Mouse (Mus musculus) splenic B cell, adult 2 months (primary cell): Measurements from ENCODE around the gene Rbmxl1.
A peak's percentile ranks its signal among the peaks of the same experiment; 100 is the strongest.
"Not testable (repeated sequence)": the region's sequence is repeated elsewhere in the genome, so short reads cannot be mapped to it uniquely, and the experiment has no call there.

Experiments used
- DNase-seq: peaks from one replicate; pipeline ENCODE4 v3.0.0-alpha.2; 2011; ENCODE audit warnings: low read depth, low spot score
- H3K27me3 ChIP-seq: 2 replicates; pipeline ENCODE4 v1.6.1; 2012; ENCODE audit warnings: mild to moderate bottlenecking, low read length, moderate library complexity, mixed read lengths; ENCODE audit not compliant: control insufficient read depth, poor library complexity, insufficient read depth, severe bottlenecking
- H3K36me3 ChIP-seq: 2 replicates; pipeline ENCODE4 v1.6.1; 2012; ENCODE audit warnings: mild to moderate bottlenecking, low read length, moderate library complexity, mixed read lengths; ENCODE audit not compliant: control insufficient read depth, poor library complexity, insufficient read depth, severe bottlenecking

Rbmxl1 gene

GRCm38 (mm10) chr8:78510926-78511325 is 2.2 kb upstream of the Rbmxl1 start:
- no peak for DNase-seq
- Histone ChIP-seq H3K27me3 (no peaks in the 10 kb centered on the region), H3K36me3 (peaks cover 1% of the 10 kb centered on the region)

- Histone ChIP-seq H3K27me3 (no peaks in the 10 kb centered on the region), H3K36me3 (no peaks in the 10 kb centered on the region)
- DNase-seq, result peak; percentile 27
Measured at GRCm38 (mm10) chr8:78510094-78510493, 1.4 kb upstream of the Rbmxl1 start.

GRCm38 (mm10) chr8:78509273-78510031 is 754 bp upstream of the Rbmxl1 start, which contains the start of gene Slc10a7:
Gene Slc10a7, plus strand, starts transcription at chr8:78509346.
- H3K36me3 ChIP-seq, result no peaks in the 10 kb centered on the region; the same call in 1 of the 2 replicates
- DNase-seq, result peak; percentile 84
- no peaks in the 10 kb centered on the region for H3K27me3 ChIP-seq

- peak; percentile 65 for DNase-seq
- no peaks in the 10 kb centered on the region for H3K27me3 ChIP-seq
Measured at GRCm38 (mm10) chr8:78507979-78508718, 549 bp downstream of the Rbmxl1 start.

GRCm38 (mm10) chr8:78502706-78503105 is 6.0 kb downstream of the Rbmxl1 start:
- Histone ChIP-seq H3K36me3 (no peaks in the 10 kb centered on the region; the same call in 1 of the 2 replicates), H3K27me3 (no peaks in the 10 kb centered on the region)
- no peak for DNase-seq

More at GRCm38 (mm10) chr8:78507979-78508718, 549 bp downstream of the Rbmxl1 start:
- H3K36me3 ChIP-seq, result no peaks in the 10 kb centered on the region; the same call in 1 of the 2 replicates

GRCm38 (mm10) chr8:78496273-78496672 is 12.4 kb downstream of the Rbmxl1 start:
- not testable (repeated sequence) for H3K36me3 ChIP-seq, H3K27me3 ChIP-seq, DNase-seq

- DNase-seq, result no peak
- Histone ChIP-seq H3K36me3 (no peaks in the 10 kb centered on the region), H3K27me3 (no peaks in the 10 kb centered on the region)
Measured at GRCm38 (mm10) chr8:78493031-78493430, 15.7 kb downstream of the Rbmxl1 start.

GRCm38 (mm10) chr8:78489733-78490132 is 19.0 kb downstream of the Rbmxl1 start:
- no peak for DNase-seq
- no peaks in the 10 kb centered on the region for H3K36me3 ChIP-seq
- H3K27me3 ChIP-seq, result no peaks in the 10 kb centered on the region

- Histone ChIP-seq H3K27me3 (no peaks in the 10 kb centered on the region), H3K36me3 (no peaks in the 10 kb centered on the region)
- peak; percentile 3 for DNase-seq
Measured at GRCm38 (mm10) chr8:78477051-78477829, 31.5 kb downstream of the Rbmxl1 start.

- peak; percentile 12 for DNase-seq
- Histone ChIP-seq H3K36me3 (no peaks in the 10 kb centered on the region), H3K27me3 (no peaks in the 10 kb centered on the region)
Measured at GRCm38 (mm10) chr8:78467889-78468288, 40.8 kb downstream of the Rbmxl1 start.

- H3K36me3 ChIP-seq, result no peaks in the 10 kb centered on the region
- H3K27me3 ChIP-seq, result no peaks in the 10 kb centered on the region
- DNase-seq, result no peak
Measured at GRCm38 (mm10) chr8:78463941-78464340, 44.8 kb downstream of the Rbmxl1 start.

- Histone ChIP-seq H3K27me3 (no peaks in the 10 kb centered on the region), H3K36me3 (no peaks in the 10 kb centered on the region)
- no peak for DNase-seq
Measured at GRCm38 (mm10) chr8:78456441-78456840, 52.3 kb downstream of the Rbmxl1 start.
